Mouse (Mus musculus) gastrocnemius, postnatal 14 days (tissue): Measurements from ENCODE around the gene 4930550C14Rik. TPM values are rescaled to one million over a fixed set of nuclear protein-coding genes. Genes with fewer than 3 reads are reported as not detected.
A peak's percentile ranks its signal among the peaks of the same experiment; 100 is the strongest.

Source experiments
- DNase-seq: peaks from one replicate; pipeline ENCODE4 v3.0.0; 2021; ENCODE audit warnings: mixed read lengths
- intact Hi-C: fragments of 180-260 bp; cut with DNase I; formaldehyde crosslinking; loops from one replicate; pipeline ENCODE4 v1.15.1; 2025; ENCODE audit warnings: low total_unique reads
- microRNA-seq, 2 experiments: library from miRNA; unstranded; fragments of <30 nt; microRNA quantifications; one replicate each; pipeline ENCODE4 v1.2.0; 2021
- total RNA-seq, 2 experiments: library from RNA; stranded (reverse); gene quantifications; 2 replicates each; pipeline ENCODE4 v1.2.3; 2021

4930550C14Rik gene
- total RNA-seq, 2 experiments from 2014 or later: 0.21 TPM; not detected in 1

- intact Hi-C loops: no loop called here
- no peak for DNase-seq
Observed at GRCm38 (mm10) chr9:53401146-53401545, 979 bp upstream of the 4930550C14Rik start.

GRCm38 (mm10) chr9:53402991-53403390 lies 866 bp downstream of the 4930550C14Rik start:
- intact Hi-C loops: no loop called here

GRCm38 (mm10) chr9:53404050-53404752 lies 2.1 kb downstream of the 4930550C14Rik start:
- intact Hi-C loops: no loop called here
- no peak for DNase-seq

More at GRCm38 (mm10) chr9:53402991-53403390, 866 bp downstream of the 4930550C14Rik start:
- DNase-seq: no peak

DNA sequence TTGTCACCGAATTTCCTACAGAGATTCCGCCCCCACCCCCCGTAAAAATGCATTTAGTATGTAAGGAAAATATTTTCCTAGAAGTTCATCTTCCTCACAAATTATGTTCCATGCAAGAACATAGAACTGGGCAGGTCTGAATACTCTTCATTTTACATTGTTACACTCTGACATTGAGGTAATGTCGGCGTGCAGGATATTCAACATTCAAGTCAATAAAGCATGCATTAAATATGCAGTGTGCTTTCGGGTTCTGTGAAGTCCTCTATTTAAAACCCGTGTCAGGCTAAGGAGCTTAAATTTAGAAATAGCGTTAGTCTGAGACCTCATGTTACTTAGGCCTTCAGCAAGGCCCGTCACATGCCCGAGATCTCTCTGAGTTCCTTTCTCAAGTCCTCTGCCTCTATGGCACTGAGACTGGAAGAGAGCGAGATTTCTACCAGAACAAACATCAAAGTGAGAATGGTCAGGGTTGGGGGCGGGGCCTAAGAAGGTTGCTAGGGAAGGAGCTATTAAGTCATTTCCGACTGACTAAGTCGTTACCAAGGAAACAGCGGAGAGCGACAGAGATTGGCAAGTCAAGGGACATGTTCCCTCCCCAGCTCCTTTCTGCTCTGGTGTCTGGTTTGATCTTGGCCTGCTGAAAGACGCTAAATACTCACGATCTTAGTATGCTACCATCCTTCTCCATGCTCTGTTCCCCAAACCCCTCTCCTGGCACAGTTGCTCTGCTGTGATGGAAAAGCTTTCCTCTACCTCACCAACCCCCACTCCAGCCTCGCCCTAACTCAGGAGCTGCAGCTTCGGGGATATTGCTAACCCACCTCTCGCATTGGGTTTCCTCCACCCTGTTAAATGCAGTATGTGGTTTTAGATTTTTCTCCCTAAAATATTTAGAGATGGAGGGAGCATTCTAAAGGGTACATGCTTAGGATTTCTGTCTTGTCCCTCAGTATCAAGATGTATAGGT lies 2.9 kb downstream of the 4930550C14Rik start:
- intact Hi-C loops: no loop called here
- DNase-seq: peak; percentile 59

- intact Hi-C loops: no loop called here
- DNase-seq: no peak
Observed at GRCm38 (mm10) chr9:53408548-53408947, 6.4 kb downstream of the 4930550C14Rik start.

DNA sequence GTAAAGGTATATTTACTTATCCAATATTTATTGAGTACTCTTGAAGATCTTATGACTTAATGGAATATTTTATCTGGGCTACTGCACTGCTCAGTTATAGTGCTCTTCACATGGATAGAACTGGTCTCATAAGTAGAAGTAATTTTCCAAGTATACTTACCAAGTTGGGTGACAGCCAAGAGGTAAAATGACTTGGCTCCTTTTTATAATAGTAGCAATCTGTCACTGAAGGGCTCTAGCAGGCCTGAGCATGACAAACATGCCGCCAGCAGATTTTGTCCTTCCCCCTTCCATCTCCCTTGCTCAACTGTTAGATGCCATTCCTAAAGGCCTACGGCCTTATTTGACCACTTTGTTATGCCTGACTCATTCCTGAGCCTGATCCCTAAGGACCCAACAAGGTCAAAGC lies 6.8 kb downstream of the 4930550C14Rik start:
- intact Hi-C loops: no loop called here
- no peak for DNase-seq

DNA sequence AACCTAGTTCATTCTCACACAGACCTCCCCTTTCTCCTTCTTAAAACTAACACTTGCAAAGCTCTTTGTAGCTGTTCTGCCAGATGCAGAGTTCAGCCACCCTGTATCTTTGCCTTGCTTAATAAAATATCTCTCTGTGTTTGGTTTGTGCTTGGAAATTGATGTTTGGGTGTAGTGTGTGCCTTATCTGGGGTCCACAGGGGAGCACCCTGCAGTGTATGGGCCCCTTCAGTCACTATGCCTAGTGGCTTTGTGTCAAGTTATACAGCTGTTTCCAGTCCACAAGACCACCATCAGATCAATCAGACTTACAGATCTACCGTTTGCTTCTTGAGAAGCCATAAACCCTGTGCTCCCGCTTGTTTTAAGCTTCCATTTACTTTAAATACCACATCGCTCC lies 7.3 kb downstream of the 4930550C14Rik start:
- intact Hi-C loops: no loop called here
- DNase-seq: no peak

DNA sequence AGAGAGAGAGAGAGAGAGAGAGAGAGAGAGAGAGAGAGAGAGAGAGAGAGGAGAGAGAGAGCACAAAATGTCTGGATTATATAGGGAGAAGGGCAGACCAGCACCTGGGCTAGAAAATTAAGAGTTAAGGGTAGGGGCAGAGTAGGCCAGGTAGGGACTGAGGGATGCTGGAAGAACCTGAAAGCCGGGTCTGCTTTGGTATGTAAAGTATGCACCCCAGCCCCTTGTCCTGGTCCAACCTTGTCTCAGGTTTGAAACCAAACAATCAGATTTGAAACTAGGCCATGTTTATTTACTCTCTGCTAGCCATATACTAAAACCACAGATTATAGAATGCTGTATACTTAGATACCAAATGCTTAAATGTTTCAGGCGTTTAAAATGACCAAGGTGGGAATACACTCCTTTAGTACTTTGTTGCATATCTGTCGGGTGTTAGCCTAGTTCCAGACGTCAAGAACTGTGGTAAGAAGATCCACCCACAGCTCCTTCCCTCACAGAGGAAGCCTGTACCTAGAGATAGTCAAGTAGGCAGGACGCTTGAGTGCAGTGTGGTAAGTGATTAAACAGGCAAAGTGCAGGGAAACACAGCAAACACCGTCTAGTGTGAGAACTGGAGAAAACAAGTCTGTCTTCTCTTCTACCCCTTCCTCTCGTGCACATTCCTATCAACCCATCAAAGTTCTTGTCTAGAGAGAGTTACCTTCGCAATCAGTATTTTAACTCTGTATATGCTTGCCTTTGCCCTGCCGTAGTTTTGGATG lies 20.2 kb downstream of the 4930550C14Rik start:
- intact Hi-C loops: no loop called here
- DNase-seq: no peak

DNA sequence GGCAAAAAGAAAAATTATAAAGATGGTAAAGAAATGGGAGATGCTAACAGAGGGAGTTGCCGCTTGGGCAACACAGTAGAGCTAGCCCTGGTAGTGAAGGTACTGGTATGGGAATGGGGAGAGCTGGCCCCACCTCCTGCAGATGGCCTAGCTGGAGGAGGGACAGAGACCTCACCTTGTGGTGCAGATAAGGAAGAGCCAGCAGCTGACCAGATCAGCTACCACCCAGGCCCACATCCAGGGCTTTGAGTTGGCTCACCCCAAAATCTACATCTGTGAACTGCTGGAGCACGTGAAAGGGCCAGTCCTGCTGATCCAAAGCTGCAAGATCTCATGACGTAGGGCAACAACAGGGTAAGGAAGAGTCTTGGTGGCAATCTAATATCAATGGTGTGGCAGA lies 24.6 kb downstream of the 4930550C14Rik start:
- intact Hi-C loops: no loop called here
- no peak for DNase-seq

DNA sequence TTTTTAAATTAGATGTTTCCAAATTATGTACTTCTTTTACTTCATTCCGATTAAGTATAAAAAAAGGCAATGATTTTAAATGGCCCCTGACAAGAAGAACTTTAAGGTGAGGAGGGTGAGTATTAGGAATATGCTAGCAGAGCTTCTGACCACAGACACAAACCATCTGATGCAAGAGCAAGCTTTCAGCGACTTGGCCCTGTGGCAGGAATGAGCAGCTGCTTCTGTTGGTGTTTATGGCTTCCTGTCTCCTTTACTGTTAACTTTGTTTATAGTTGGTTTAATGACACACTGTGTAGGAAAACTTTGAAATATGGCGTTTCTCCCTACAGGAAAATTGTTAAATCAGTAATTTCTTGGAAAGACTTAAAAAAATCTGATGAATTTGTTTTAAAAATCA lies 25.5 kb downstream of the 4930550C14Rik start:
- DNase-seq: no peak
- intact Hi-C loops: no loop called here

- no peak for DNase-seq
- intact Hi-C loops: no loop called here
Observed at GRCm38 (mm10) chr9:53435830-53436570, 33.9 kb downstream of the 4930550C14Rik start.

GRCm38 (mm10) chr9:53450609-53451008 lies 48.5 kb downstream of the 4930550C14Rik start:
- no peak for DNase-seq
- intact Hi-C loops: no loop called here

DNA sequence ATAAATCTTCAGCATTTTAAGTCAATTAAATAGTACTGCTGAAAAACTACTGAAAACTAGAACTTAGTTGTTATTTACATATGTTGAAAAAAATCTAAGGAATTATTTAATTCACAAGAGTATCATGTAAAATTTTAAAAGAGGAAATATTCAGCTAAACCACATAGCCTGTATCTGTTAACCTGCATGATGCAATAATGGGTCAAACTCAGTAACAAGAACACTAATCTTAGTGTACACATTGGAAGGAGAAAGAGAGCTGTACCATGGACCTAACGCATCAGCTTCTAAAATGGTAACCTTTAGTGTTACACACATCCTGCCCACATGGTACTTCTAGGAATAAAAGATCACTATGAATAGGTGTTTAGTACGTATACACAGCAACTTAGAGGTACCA lies 49.9 kb downstream of the 4930550C14Rik start:
- DNase-seq: no peak
- intact Hi-C loops: no loop called here

DNA sequence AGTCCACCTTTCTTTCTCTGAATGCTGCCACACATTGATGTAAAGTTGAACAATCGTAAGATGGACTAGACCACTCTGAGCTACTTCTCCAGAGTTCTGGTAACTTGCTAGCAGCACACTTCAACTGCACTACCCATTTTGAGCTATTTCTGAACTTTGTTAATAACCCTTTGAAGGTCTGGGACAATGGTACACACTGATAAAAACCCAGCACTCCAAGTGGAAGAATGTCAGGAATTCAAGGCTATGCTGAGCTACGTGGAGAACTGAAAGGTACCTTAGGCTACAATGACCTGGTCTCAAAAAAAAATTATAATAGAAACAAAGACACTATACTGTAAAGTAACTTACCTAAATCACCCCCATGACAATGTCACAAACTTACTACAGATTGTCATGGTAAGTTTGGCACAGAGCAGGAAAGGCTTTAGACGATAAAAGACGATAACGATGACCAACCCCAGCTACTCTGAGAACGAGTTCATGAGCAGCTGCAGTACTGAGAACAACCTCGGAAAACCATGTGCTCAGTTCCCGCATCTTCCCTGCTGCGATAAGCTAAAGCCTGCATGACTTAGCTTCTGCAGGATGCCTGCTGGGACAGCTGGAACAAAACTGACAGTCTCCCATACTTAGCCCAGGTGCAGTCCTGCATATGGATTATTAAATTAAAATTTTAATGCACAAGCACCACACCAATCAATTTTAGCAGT lies 70.8 kb downstream of the 4930550C14Rik start:
- DNase-seq: no peak
- intact Hi-C loops: no loop called here

Small RNA genes within 50 kb of the gene (microRNA-seq; reads per million reads assigned to microRNA genes)
- gene Mir130c: 0 reads per million in 2 experiments

Other genes starting within 250 kb of the 4930550C14Rik start
- 1 to 10 TPM; 8.2 to 9.7 TPM for gene Ddx10, start 154.3 kb upstream of the 4930550C14Rik start, total RNA-seq
- 1 to 10 TPM in 1 of 2 experiments, under 1 TPM in 1; 0.80 to 1.3 TPM for gene Exph5, start 100.7 kb upstream of the 4930550C14Rik start, total RNA-seq
- gene Kdelc2, start 18.3 kb upstream of the 4930550C14Rik start, total RNA-seq: 10 to 100 TPM in 1 of 2 experiments, 1 to 10 TPM in 1; 7.3 to 10.1 TPM
- gene Atm, start 134.4 kb downstream of the 4930550C14Rik start, total RNA-seq: 1 to 10 TPM; 6.6 to 7.1 TPM
- gene Npat, start 134.7 kb downstream of the 4930550C14Rik start, total RNA-seq: 1 to 10 TPM; 5.4 to 6.1 TPM
- gene Acat1, start 208.1 kb downstream of the 4930550C14Rik start, total RNA-seq: 10 to 100 TPM; 77.2 to 88.7 TPM